Mouse (Mus musculus): ENCODE data around the gene Zer1.

- TF ChIP-seq CTCF (IDR thresholded peaks at IDR 0.05; ENCODE audit: insufficient read depth, low read length) (no peak), POLR2A (IDR thresholded peaks at IDR 0.05; ENCODE audit: borderline replicate concordance, extremely low read depth, low read depth, low read length) (no peak)
Measured at GRCm38 (mm10) chr2:30076439-30076838, 47.9 kb downstream of the Zer1 start.
